Mouse (Mus musculus) 416B (cell line): ENCODE data around the gene Plvap.

Experiments
- DNase-seq: peaks from one replicate; pipeline ENCODE4 v3.0.0; 2011; ENCODE audit warnings: low read depth

Plvap gene

DNA sequence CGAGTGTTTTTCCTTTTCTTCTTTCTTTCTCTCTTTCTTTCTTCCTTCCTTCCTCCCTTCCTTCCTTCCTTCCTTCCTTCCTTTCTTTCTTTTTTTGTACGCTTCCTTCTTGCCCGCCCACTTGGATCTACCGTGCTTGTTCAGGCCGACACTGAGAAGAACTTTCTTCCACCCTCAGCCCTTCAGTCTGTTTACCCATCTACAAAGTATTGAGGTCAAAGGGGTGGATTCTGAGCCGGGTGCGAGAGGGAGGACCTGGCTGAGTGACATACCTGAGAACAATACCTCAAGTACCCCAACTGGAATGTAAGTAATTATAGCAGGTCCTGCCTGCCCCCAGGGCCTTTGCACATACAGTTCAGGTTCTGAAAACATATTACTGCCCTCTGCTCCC, 25.4 kb downstream of the Plvap start:
- DNase-seq, result peak; percentile 41

GRCm38 (mm10) chr8:71485142-71486135, 26.1 kb downstream of the Plvap start, which contains the start of gene Ano8:
Ano8 (minus strand) TSS chr8:71485963.
- DNase-seq, result peak; percentile 86

- no peak for DNase-seq
Observed at GRCm38 (mm10) chr8:71484736-71485135, 26.8 kb downstream of the Plvap start.

DNA sequence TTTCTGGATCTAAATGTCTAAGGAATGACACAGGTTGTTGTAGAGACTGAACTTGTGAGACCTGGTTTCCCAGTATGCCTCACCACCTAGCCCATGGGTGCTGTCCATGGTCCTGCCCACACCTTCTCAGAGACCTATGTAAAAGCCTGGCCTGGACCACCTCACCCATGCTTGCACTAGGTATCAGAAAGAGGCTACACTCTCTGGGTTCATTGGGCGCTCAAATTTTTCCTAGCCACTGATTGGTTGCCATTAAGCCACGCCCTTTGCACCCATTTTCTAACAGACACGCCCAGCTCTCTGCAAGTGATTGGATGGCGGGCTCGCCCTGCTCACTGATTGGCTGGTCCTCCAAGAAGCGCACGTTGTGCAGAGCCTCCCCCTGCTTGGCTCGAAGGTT, 27.6 kb downstream of the Plvap start:
- DNase-seq, result peak; percentile 64

GRCm38 (mm10) chr8:71478943-71479342, 32.6 kb downstream of the Plvap start:
- no peak for DNase-seq

DNA sequence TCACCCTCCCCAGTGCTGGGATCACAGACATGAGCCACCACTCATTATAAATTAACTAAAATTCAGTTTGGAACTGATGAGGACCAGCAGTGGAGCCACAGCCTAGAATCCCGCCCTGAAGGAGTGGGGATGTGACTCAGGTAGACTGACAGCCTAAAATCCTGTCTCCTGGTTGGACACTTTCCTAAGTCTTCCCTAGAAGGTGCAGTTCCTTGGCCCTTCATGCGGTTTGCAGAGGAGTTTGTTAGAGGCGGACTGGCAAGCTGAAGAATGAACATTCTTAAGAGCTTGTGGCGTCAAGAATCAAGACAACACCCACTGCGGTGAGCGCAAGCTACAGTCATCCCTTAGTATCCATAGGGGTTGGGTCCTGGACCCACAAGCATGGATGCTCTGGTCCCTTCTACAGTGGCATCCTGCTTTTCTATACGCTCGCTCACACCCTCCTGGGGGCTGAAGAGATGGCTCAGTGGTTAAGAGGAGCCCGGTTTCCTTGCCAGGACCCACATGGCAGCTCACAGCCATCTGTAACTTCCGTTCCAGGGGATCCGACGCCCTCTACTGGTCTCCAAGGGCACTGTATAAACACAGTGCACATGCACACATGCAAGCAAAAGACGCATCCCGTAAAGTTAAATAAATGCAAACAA, 34.2 kb downstream of the Plvap start:
- peak; percentile 77 for DNase-seq

DNA sequence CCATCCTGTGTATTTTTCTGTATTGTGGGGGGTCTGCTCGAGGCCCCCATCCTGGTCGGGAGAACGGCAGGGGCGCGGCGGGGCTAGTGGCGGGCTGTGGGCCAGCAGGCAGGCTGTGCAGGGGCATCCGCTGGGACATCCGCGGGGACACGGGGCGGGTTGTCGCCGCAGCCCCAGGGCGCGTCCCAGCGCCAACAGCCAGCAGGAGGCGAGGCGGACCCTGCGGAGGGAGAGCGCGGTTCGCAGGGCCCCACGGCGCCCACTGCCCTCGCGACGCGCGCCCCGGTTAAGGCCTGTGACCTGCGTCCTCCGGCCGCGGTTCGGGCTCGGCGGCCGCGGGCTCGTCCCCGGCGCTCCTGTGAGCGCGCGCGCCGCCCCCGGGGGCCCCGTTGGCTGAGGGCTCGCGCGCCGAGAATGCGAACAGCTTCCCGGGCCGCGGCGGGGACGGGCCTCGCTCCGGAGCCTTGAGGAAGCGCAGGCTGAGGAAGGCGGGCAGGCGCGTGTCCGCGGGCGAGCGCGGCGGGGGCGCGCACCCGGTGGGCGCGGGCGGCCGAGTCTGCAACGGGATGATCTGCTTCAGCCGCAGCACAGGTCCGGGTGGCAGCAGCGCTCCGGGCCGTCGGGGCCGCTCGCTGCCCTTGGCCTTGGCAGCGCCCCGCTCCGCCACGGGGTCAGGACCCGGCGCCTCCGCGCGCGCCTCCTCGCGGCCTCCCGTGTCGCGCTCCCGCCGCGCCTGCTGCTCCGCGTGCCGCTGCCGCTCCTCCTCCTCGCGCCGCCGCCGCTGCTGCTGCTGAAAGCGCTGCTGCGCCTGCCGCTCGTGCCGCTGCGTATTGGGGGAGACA, 35.2 kb downstream of the Plvap start:
- DNase-seq, result peak; percentile 61

GRCm38 (mm10) chr8:71475702-71476075, 35.9 kb downstream of the Plvap start:
- DNase-seq, result no peak

- DNase-seq, result no peak
Observed at GRCm38 (mm10) chr8:71474785-71475701, 36.5 kb downstream of the Plvap start.

GRCm38 (mm10) chr8:71474344-71474743, 37.2 kb downstream of the Plvap start:
- DNase-seq, result no peak

DNA sequence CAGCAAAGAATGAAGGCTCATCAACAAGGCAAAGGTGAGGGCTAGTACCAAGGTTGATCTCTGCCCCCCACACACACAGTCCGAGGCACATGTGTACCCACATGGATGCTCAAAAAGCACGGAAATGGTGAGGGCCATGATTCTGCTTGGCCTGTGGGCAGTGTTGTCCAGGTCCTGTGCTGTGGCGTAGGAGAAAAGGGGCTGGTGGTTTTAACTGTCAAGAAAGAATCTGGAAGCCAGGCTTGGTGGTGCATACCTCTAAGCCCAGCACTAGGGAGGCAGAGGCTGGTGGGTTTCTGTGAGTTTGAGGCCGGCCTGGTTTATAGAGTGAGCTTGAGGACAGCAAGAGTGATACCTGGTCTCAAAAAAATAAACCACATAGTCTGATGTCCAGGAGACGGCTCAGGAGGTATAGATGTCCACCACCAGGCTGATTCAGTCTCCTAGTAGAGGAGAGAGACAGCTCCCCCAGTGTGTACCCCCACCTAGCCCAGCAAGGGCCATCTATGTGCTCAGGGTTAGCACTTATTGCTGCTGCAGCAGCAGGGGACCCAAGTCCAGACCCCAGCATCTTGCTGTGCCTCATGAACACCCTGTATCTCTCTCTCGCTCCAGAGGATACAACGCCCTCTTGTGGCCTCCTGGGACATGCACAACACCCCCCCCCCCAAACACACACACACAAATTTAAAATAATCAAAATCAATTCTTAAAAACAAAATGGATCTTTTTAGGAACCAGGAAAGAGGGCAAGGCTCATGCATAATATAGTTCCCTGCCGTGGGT, 38.8 kb downstream of the Plvap start:
- peak; percentile 24 for DNase-seq

GRCm38 (mm10) chr8:71471861-71472260, 39.7 kb downstream of the Plvap start:
- DNase-seq, result no peak

GRCm38 (mm10) chr8:71470913-71471255, 40.7 kb downstream of the Plvap start:
- DNase-seq, result no peak

GRCm38 (mm10) chr8:71470146-71470912, 41.2 kb downstream of the Plvap start:
- DNase-seq, result no peak

- DNase-seq, result peak; percentile 42
Observed at GRCm38 (mm10) chr8:71469411-71469810, 42.1 kb downstream of the Plvap start.

DNA sequence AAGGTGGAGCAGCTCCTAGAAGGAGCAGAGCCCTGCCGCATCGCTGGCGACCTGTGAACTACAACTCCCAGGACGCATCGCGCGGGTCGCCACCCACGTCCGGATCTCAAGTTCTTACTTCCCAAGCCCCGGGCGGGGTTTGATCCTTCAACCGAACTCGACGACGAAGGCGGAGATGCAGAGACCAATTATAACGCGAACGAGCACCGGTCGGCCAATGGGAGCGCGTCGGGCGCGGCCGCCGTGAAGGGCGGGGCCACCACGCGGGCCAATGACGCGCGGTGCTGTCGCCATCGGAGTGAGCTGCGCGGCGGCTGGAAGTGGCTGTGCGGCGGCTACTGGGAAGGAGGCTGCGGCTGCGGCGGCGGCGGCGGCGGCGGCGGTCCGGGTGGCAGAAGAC, 42.6 kb downstream of the Plvap start, which contains the start of gene Dda1:
Gene Dda1 (plus strand): TSS at position 284 of the 400 bp plus-strand sequence.
- DNase-seq, result peak; percentile 99

DNA sequence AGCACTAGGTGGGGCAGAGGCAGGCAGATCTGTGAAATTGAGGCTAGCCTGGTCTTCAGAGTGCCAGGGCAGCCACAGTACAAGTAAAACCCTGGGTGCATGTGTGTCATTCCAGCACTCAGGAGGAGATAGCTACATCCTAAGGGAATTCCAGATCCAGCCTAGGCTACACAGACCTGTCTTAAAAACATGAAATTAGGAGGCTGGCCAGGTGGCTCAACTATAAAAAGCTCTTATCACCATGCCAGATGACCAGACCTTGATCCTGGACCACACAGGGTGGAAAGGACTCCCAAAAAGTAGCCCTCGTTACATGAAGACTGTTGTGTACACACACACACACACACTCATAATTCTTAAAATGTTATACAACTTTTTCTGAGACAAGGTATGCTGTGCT, 43.6 kb downstream of the Plvap start:
- no peak for DNase-seq

DNA sequence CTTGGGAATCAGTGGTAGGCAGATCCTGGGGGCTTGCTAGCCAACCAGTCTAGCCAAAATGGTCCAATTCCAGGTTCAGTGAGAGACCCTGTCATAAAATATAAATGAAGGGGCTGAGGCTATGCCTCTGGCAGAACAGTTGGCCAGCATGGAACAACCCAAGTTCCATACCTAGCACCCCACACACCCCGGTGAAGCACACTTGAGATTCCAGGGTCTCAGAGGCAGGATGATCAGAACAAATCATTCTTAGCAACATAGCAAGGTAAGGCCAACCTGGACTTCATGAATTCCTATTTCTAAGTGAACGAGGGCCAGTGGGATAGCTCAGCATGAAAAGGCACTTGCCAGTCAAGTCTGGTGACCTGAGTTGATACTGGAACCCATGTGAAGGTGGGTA, 44.4 kb downstream of the Plvap start:
- no peak for DNase-seq

- no peak for DNase-seq
Observed at GRCm38 (mm10) chr8:71466198-71466597, 45.4 kb downstream of the Plvap start.

DNA sequence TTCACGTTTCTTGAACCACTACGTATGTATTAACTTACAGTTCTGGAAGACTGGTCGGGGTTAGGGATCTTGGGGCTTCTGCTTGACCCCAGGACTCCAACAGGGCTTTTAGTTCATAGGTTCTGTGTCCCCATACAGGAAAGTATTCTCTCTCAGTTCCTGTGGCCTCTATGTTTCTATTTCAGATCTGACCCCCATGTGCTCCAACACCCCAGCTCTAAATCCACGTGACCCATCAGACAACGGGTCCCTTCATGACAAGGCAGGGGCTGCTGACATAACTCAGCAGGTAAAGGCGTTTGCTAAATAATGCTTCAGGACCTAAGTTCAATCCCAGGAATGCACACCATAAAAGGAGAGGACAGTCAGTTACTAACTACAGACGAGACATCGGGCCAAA, 45.8 kb downstream of the Plvap start:
- no peak for DNase-seq
